Mouse (Mus musculus): Measurements from ENCODE around the gene Bbx.
A peak's percentile ranks its signal among the peaks of the same experiment; 100 is the strongest.

Gene Bbx

DNA sequence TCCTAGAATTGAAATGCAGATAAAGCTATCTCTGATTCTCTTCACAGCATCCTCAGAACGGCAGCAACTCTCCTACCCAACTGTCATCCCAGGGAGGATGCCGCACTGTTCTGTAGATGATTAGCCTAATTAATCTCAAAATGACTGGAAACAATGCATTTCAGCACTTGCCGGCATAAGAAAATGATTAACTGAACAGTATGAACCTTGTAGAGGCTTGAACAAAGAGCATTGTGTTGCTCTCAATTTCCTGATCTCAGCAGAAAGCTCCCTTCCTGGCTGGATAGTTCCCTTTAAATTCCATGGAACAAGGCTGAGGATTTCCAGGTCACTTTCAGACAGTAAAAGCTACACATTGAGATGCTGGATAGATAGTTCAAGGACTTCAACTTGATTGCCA, 197.0 kb downstream of the Bbx start:
- DNase-seq (ENCODE audit: low read depth, low spot score) = no peak

DNA sequence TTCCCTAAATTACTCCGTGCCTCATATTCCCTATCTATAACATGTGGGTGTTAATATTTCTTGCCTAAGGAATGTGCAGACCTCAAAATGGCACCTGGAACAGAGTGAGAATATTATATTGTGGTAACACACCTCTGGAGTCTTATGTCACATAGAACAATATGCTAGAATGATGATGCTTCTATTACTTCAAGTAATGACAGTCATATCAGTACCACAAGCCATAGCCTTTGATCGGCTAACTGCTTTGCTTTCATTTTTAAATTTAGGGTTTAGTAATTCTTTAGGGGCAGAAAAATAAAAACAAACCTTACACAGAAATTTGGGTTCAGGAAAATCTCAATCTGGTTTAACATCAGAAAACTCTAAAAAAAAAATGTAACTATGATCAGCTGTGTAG, 201.6 kb downstream of the Bbx start:
- DNase-seq (ENCODE audit: low read depth, low spot score) = no peak

DNA sequence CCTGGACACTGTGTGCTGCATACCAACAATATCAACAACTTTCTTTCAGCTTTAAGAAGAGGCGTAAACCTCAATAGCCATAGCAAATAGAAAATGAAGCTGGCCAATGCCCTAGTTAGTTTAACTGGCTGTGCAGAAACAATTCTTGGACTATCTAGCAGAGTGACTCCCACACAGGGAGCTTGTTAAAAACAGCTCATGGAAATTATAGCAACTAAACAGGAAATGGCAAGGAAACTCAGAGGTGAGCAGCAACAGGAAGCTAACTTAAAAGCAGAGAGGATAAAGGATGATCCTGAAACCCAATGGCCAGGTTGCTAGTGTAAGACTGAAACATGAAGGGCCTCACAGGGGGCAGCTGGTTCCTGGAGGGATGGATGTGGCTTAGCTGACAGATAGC, 203.4 kb downstream of the Bbx start:
- DNase-seq (ENCODE audit: low read depth, low spot score) = no peak

DNA sequence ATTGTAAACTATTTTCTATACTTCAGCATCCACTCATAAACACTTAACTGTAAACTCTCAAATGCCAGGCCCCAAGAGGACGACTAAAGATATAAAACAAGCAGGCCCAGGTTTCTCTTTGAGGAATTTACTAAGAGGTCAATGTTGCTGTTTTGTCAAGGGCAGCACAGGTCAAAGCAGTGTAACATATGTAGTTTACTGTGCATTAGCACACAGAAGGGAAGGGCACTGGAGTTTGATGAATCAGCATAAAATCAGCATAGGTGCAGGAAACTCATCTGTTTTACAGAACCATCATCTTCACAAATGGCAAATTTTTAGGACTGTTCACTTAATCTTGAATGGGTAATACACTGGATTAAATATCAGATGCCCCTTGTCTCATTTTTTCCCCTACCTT, 205.9 kb downstream of the Bbx start:
- no peak for DNase-seq (ENCODE audit: low read depth, low spot score)

DNA sequence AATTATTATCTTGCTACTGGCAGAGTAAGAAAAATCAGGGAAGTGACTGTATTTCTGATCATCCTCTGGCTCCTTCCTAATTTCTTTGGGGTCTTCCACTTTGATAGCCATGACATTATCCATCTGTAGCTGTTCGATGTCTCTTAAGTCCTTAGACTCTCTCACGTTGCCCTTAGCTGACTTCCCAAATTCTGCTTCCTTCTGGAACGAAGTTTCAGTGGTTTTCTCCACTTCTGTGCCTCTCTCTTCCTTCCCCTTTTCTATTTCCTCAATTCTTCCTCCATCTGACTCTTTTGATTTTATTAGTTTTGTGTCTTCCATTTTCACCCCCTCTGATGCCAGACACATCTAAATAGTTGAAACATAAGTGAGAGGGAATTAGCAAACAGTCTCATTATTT, 207.2 kb downstream of the Bbx start:
- no peak for DNase-seq (ENCODE audit: low read depth, low spot score)

DNA sequence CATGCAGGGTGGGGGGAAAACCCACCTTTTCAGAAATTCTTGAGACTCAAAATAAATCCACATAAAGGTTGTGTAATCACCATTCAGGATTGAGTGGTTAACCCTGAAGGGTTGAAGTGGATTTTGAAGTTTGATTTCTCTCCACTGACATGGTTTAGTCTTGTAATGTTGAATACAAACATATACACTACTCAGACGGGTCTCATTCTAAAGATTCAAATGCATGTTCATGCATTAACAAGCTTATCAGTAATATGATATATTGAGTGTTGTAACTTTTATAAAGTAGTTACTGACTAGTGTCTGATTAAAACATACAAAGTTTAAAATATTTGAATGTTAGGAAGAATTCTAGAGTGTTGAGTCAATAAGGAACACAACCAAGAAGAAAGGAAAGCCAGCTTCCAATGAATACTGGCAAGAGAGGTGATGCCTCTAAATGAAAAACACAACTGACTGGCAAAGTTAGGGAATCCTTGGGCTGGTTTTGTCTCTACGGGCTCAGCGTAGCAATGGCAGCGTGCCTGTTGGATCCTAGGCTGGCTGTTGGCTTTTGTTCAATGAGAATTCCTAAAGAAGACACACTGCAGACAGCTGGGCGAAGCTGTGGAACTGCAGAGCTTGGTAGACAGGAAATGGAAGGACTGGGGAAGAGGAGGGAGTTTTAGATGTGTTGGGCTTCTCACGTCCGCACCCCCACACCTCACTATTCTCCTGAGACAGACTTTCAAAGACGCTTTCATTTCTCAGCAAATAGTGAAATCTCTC, 211.3 kb downstream of the Bbx start:
- no peak for DNase-seq (ENCODE audit: low read depth, low spot score)

DNA sequence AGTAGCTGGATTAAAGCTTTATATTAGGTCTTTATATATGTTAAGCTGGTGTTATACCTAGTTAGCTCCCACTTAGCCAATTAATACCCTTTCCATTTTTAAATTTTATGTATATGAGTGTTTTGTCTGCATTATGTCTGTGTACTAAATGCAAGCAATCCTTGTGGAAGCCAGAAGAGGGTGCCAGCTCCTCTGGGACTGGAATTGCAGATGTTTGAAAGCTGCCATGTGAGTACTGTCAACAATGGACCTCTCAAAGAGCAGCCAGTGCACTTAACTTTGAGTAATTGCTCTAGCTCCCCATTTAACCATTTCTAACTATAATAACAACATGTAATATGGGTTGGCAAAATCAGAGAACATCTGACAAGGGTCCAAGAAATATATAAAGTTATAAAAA, 215.1 kb downstream of the Bbx start:
- DNase-seq (ENCODE audit: low read depth, low spot score) = peak; percentile 7

DNA sequence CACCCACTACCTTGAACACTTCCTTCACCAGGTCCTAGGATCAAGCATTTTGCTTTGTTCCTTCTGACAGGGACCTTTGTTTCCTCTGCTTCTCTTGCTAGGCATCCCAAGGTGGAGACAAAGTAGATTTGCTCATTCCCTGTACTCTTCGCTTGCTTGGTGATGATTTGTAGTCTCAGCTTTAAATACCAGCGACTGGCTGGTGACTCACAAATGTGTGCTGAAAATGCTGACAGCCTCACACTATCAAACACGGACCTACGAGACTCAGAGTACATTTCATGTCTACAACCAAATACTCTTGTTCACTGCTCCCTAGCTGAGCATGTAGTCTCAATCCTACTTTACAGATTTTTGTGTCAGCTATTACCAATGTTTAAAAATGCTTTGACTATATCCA, 220.5 kb downstream of the Bbx start:
- no peak for DNase-seq (ENCODE audit: low read depth, low spot score)

DNA sequence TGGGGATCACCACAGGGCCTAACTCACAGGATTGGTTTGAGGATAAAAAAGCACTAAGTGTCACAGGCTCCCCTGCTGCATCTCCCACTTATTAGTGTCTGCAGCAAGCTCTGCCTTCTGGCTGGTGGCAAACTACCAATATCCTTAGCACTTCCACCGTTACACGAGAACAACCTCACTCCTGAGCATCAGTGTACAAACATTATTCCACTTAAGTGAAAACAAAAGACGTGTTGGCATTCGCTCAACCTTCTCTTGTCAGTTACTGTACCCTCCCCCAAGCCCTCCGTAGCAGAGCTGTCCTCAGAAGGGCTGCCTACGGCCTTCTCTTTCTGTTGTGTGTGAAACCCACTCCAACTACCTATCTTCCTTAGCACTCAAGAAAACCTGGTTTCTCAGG, 221.0 kb downstream of the Bbx start:
- DNase-seq (ENCODE audit: low read depth, low spot score) = no peak

DNA sequence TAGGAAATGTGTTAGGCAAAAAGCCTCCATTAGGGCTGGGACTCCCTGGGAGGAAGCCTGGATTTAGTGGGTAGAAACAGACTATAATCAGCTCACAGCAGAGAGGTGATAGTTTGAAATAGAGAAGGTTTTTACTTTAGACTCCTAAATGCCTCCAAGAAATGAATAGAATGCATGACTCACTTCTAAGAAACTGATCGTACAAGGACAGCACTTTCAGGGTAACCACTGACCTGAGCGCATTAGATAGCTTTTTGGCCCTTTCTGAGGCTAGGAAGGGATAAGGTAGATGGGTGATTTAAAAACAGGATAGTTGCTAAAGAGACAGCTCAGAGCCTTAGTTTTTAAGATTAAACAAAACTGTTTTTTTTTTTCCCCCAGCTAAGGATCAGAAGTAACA, 221.4 kb downstream of the Bbx start:
- no peak for DNase-seq (ENCODE audit: low read depth, low spot score)

DNA sequence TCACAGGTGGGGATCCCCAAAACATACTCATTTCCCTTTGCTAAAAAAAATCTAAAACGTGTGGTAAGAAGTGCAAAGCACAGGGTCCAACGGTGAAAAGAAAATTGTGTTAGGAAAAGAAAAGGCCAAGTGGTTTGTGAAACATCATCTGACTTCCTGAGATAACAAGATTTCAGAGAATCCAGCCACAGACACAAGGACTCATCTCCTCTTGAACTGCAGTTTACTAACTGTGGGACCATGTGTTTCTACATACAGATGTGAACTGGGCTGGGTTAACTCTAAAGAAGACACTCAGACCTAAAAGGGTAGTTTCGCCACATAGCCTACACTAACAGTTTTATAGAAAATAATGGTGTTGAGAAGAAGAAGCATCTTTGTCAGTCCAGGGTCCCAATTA, 227.2 kb downstream of the Bbx start:
- no peak for DNase-seq (ENCODE audit: low read depth, low spot score)

DNA sequence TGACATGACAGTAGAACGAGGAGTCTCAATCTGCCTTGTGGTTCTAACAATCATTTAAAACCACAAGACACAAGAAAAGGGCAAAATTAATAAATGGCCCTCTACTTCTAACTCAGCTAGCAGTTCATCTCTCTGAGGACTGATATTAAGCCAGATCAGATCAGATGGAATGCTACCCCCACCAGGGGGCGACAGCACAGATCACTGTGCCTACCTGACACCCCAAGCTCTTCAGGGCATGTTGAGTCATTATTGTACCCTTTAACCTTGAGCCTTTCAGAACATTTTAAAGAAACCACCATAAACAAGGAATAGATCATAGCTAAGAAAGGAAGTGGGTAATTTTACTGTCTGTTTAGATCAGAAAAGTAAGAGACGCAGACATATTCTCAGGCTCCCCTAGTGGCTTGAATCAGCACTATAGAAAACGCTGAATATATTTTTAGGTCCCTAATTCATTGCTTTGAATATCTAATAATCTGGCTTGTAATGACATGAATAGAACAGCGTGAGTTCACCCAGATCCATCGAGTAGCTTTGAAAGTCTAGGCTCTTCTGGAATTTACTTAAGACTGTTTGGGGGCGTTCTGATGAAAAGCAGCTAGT, 230.5 kb downstream of the Bbx start:
- DNase-seq (ENCODE audit: low read depth, low spot score) = peak; percentile 34

DNA sequence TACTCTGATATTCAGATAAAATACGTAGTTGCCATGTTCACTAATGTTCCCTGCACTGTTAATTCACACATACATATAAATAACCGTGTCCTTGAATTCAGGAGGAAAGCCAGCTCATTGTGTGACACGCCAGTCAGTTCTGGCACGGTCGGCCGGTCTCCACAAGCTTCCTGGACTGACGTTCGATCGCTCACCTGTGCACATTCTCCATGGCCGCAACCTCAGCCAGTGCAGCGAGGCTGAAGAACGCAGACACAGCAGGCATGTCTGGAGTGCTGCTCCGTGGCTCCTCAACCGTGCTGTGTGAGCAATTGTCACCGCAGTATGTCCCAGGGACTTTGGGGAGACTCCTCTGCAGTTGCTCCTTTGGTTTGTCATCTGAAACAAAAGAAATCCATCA, 232.0 kb downstream of the Bbx start:
- DNase-seq (ENCODE audit: low read depth, low spot score) = no peak

DNA sequence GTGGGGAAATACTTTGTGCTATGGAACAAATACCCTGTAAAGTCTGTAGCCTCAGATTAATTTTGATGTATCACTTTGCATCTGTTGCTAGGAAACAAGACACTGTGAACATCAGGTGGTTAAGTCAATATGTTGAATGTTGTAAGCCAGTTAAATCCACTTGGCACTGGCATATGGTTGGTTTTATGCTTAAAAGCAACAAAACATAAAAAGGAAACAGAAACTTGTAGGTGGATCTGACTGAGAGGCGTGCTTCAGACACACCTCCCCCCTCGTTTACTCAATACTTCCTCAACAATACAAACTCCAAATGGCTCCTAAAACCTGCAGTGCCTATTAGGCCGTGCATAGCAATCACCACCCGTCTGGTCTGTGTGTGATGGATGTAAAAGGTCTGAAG, 236.1 kb downstream of the Bbx start:
- no peak for DNase-seq (ENCODE audit: low read depth, low spot score)

DNA sequence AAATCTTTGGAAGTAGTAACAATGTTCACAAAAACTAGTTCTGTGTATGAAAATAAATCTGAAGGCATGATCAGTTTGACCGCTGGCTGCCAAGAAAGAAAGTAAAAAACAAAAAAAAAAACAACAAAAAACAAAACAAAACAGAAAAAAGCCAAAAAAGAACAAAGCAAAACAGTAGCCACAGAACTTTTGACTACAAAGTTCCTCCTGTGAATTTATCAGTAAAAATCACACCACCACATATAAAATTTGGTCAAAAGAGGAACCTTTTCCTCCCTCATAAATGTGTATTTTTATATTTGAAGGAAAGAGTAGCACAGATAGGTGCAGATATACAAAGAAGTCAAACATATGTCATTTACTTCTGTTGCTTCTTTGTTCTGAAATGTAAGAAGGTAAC, 239.6 kb downstream of the Bbx start:
- DNase-seq (ENCODE audit: low read depth, low spot score) = no peak

DNA sequence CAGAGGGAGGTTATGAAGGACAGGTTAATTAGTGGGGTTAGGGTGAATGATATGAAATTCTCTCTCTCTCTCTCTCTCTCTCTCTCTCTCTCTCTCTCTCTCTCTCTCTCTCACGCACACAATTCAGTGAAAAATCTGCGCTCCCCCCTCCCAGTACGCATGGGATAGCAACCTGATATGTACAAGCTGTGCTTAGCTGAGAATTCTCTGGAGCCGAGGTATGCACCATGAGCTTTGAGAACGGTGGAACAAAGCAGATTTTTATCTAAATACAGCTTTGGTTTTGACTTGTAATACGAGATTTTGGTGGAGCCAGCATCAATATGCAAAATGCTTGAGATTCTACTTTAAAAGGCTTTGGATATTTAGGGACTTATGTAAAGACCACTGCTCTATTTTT, 243.1 kb downstream of the Bbx start:
- DNase-seq (ENCODE audit: low read depth, low spot score) = no peak

DNA sequence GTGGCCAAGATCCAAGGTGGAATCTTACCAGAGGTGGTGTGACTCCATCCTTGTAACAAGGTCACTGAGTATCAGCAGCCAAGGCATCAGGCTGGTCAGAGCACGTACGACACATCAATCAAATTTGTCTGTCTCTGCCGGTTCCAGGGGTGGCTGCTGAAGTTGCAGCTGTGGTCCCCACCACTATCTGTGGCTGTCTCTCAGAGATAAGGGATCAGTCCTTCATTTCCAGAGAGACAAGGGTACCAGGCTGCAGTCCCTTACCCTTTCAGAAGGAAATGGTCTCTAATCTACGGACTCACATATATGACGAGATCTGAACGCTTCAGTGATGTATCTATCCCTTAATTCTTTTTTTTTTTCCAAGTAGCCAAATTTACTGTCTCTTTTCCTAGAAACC, 245.6 kb downstream of the Bbx start:
- no peak for DNase-seq (ENCODE audit: low read depth, low spot score)

DNA sequence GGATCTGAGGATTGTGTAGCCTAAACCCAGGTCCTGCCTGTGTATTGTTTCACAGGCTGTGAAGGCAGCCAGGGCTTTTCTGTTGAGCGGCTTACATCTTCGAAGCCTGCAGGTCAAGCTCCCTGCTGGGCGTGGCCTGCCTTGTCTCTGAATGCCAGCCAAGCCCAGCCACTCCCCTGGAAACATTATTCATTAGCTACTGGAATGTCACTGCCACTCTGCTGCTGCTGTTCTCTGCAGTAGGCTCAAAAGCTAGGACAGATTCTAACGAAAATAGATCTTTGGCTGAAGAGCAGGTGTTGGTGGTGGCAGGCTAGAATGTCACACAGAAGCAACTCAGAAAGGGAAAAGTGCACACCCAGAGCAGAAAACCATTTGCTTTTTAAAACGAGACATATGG, 247.1 kb downstream of the Bbx start:
- peak; percentile 70 for DNase-seq (ENCODE audit: low read depth, low spot score)

DNA sequence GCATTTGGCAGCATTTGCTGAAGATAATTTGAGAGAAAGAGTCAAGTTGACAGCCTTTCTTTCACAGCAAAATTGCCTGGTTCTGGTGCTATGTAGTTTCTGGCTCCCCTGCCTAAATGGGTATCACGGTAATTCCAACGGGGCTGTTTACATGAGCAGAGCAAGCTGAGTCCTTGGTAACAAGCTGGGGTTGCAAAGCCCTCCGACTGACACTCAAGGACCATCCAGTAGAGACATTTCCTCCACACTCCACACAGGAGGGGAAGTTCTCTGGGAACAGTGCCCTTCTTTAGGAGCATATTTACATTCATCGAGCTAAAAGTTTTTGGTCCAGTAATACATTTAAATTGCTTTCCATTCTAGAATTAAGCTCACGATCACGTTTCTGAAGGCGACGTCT, 249.2 kb downstream of the Bbx start:
- no peak for DNase-seq (ENCODE audit: low read depth, low spot score)

DNA sequence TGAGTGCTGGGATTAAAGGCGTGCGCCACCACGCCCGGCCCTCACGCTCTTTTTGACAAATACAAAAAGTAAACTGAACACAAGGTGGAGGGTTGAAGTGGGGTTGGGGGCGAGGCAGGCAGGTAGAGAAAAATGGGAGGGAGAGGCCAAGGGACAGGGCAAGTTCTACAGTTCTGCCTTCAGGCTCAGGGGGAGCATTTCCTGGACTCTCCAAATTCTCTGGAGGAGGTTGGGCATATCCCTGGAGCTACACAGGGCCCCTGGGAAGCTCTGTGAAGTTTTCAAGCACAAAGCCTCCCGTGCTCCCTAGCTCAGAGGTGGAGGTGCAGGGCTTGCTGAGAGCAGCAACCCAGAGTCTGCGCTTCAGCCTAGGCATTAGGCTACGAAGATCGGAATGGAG, 249.6 kb downstream of the Bbx start:
- DNase-seq (ENCODE audit: low read depth, low spot score) = no peak

DNA sequence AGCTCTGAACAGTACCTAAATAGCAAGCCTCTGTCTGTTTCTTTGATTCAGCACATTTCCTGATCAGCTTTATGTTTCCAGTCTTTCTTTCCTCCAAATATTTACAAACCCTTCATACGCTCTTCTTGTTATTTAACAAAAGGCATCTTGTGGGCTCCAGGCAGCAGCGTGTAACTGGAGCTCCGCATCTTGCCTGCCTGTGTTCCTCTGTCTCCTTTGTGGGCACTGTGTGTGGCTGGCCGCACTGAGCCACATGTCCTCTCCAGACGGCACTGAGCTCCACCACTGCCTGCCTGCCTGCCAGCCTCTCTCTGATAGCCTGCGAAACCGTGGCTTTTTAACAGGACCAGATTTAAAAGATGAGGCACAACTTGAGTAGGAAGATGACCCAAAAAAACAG, 259.4 kb downstream of the Bbx start:
- no peak for DNase-seq (ENCODE audit: low read depth, low spot score)

DNA sequence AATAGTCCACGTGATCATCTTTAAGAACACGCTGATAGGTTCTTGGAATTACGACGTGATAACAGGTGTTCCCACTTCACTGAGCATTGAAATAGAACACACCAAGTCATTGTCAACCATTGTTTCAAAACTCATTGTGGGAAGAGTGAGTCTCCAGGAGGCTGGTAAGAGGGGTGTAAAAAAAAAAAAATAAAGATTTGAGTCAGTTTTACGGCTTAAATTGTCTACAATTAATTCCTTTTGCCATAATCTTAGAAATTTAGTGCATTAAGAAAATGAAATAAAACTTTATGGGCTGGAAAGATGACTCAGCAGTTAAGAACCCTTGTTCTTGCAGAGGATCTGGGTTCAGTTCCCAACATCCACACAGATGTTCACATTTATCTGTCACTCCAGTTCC, 261.4 kb downstream of the Bbx start:
- DNase-seq (ENCODE audit: low read depth, low spot score) = no peak

DNA sequence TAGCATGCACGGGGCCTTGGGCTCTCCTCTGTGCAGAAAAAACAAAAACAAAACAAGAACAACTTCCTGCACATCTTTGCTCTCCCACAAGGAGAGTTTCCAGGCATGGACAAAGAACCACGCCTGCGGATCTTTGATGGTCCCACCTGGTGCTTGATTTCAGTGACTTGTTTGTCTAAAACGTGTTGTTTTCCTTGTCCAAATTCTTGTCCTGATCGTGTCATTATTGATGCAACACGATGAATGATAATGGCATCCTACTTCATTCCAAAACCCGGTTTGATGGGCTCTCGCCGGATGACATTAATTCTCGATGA, 264.2 kb downstream of the Bbx start:
- no peak for DNase-seq (ENCODE audit: low read depth, low spot score)
